Mouse (Mus musculus) 3134 (cell line): ENCODE measurements around the gene Clic3.
A peak's percentile ranks its signal among the peaks of the same experiment; 100 is the strongest.
"Not testable (repeated sequence)": the region's sequence is repeated elsewhere in the genome, so short reads cannot be mapped to it uniquely, and the experiment has no call there.

Source experiments
- DNase-seq: peaks from one replicate; pipeline ENCODE4 v3.0.0-alpha.2; 2011; ENCODE audit warnings: low spot score; ENCODE audit not compliant: insufficient read length; ENCODE audit errors: extremely low read depth

Clic3 gene

GRCm38 (mm10) chr2:25456205-25456953, at the start of gene Clic3:
Gene Clic3, plus strand, starts transcription at chr2:25456838.
- no peak for DNase-seq

- no peak for DNase-seq
Measured at GRCm38 (mm10) chr2:25408908-25409307, 47.7 kb upstream of the Clic3 start.

DNA sequence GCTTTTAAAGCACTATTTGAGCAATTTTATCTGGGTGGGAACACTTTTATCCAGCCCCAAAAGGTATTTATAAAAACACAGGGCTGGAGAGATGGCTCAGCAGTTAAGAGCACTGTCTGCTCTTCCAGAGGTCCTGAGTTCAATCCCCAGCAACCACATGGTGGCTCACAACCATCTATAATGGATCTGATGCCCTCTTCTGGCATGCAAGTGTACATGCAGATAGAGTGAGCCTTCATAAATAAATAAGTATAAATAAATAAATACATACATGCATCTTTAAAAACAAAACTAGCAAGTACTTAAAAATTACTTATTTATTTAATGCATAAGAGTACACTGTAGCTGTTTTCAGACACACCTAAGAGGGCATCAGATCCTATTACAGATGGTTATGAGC, 43.2 kb upstream of the Clic3 start:
- not testable (repeated sequence) for DNase-seq

DNA sequence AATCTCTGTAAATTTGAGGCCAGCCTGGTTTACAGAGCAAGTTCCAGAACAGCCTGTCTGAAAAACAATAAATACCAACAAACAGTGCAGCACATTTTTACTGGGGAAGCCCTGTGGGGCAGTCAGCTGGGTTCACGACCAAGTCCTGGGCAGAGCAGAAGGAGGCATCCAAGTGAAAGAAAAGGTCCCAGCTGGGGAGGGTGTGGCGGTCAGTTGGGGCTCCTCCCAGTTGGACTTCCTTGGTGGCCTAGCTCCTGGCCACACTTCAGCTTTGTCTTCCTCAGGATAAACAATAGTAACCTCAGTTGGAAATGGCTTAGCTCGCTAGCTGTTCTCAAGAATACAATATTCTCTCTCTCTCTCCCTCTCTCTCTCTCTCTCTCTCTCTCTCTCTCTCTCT, 39.2 kb upstream of the Clic3 start:
- no peak for DNase-seq

- no peak for DNase-seq
Measured at GRCm38 (mm10) chr2:25421896-25422295, 34.7 kb upstream of the Clic3 start.

DNA sequence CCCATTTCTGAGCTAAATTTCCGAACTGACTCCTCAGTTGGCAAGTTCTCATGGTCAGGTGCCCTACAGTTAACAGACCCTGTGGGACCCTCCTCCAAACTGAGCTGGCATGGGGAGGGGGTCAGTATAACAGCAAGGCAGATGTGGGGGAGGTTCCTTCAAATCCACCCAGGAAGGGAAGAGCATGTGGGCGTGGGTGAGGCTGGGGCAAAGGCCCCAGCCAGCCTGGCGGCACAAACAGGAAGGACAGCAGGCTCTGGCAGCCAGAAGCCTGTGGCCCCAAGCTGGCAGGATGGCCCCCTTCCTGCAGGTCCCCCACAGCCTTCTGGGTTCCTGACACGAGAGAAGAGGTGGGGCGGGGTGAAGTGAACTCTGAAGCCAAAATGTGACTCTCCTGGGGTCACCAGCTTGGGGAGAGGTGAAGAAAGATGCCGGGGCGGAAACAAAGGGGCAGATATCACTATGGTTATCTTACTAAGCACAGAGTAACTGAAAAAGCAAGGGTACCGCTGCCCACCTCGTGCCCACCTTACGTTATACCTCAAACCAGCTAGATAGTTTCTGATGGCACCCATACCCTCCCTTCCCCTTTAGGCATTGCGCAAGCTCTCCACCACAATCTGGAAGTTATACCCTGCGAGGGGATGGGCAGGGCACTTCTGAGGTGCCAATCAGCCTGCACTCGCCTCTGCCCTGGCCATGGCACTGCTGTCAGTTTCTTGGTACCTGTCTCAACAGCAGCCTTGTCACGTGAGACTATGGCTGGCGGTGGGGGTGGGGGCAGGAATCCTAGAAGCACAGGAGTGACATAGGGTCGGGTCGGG, 33.8 kb upstream of the Clic3 start, which contains the start of gene Fut7:
Gene Fut7, plus strand, starts transcription at position 681 of the 824 bp plus-strand sequence.
- DNase-seq: no peak

DNA sequence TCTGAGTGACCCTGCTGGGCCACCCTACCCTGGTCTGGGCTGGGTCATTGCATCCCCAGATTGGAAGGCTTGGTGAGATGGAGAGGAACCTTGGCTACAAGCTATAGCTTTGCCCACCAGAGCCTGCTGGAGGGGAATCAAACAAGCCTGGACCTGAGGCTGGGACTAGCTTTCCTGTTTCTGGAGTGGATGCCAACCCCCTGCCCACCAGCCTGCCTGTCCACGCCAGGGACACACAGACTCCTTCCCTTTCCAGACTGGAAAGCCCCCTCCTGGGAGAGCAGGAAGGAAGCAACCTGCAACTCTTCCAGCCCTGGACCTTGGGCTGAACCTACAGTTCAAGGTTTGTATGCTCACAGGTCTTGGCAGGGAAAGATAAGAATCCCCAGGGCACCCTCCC, 33.0 kb upstream of the Clic3 start:
- DNase-seq: no peak

DNA sequence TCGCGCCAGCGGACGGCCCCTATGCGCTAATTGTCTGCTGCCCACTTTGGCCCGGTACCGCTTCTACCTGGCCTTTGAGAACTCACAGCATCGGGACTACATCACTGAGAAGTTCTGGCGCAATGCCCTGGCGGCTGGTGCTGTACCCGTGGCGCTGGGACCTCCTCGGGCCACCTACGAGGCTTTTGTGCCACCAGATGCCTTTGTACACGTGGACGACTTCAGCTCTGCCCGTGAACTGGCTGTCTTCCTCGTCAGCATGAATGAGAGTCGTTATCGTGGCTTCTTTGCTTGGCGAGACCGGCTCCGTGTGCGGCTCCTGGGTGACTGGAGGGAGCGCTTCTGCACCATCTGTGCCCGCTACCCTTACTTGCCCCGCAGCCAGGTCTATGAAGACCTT, 31.2 kb upstream of the Clic3 start:
- no peak for DNase-seq

DNA sequence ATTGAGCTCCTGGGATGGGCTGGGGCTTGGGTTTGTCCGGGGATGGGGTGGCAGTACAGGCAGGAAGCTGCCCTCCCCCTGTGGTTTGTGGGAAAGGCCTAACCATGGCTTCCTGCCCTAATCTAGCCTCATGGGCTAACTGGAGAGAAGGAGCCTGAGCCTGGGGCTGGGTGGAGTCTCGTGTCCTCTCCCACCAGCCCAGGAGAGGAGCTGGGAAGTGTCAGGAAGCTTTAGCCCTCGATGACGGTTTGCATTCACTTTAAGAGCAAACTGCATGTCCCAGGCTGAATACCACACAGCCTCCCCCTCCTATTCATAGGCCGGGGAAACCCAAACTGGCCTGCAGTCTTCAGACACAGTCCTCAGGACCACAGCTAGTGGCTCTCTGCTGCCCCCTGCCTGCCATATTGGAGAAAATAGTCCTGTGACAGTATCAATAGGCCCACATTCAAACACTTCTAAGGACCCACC, 29.9 kb upstream of the Clic3 start:
- peak; percentile 78 for DNase-seq

- DNase-seq: no peak
Measured at GRCm38 (mm10) chr2:25427256-25427655, 29.4 kb upstream of the Clic3 start.

GRCm38 (mm10) chr2:25428442-25429236, 28.0 kb upstream of the Clic3 start, which contains the start of gene Abca2:
Gene Abca2, plus strand, starts transcription at chr2:25428703.
- DNase-seq: peak; percentile 94

- no peak for DNase-seq
Measured at GRCm38 (mm10) chr2:25429435-25430180, 27.0 kb upstream of the Clic3 start.

- no peak for DNase-seq
Measured at GRCm38 (mm10) chr2:25430395-25431233, 26.0 kb upstream of the Clic3 start.

- DNase-seq: no peak
Measured at GRCm38 (mm10) chr2:25431308-25431855, 25.3 kb upstream of the Clic3 start.

GRCm38 (mm10) chr2:25432326-25433098, 24.1 kb upstream of the Clic3 start:
- no peak for DNase-seq

- no peak for DNase-seq
Measured at GRCm38 (mm10) chr2:25433101-25433500, 23.5 kb upstream of the Clic3 start.

GRCm38 (mm10) chr2:25434292-25434691, 22.3 kb upstream of the Clic3 start:
- DNase-seq: no peak

GRCm38 (mm10) chr2:25436286-25436820, 20.3 kb upstream of the Clic3 start:
- no peak for DNase-seq
